Mouse (Mus musculus) urinary bladder, postnatal 14 days (tissue): ENCODE results near the gene Il15ra.

ENCODE experiments used
- DNase-seq: peaks from one replicate; pipeline ENCODE4 v3.0.0; 2021; ENCODE audit warnings: low spot score

The Il15ra gene

GRCm38 (mm10) chr2:11778087-11778823 lies 73.2 kb downstream of the Il15ra start:
- peak; percentile 84 for DNase-seq
